Mouse (Mus musculus) cerebellum, postnatal 36 days (tissue): Measurements from ENCODE around the gene Apol9a.
"Not testable (repeated sequence)": the region's sequence is repeated elsewhere in the genome, so short reads cannot be mapped to it uniquely, and the experiment has no call there.

Experiments used
- DNase-seq, 2 experiments: peaks; one replicate each; pipeline ENCODE4 v3.0.0; 2021 to 2022; ENCODE audit warnings: mixed read lengths in 2 of 2

The Apol9a gene

DNA sequence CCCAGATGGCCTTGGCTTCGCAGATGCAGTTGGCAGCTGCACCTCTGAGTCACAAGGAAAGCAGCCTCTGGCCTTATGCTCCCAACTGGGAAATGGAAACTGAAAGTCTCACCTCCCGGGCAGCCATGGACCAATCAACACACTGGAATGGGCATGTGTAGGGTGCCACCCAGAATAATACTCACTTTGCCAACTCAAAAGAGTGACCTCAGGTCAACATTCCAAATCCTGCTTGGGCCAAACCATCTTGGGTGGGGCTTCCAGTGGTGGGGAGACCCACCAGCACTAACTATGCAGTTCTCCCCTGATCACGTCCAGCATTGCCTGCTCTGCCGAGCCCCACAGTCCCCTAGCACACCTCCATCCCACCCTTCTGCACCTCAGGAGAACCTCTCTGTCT lies at the start of gene Apol9a:
Gene Apol9a, minus strand, starts transcription at position 101 of the 400 bp plus-strand sequence.
- not testable (repeated sequence) for DNase-seq

DNA sequence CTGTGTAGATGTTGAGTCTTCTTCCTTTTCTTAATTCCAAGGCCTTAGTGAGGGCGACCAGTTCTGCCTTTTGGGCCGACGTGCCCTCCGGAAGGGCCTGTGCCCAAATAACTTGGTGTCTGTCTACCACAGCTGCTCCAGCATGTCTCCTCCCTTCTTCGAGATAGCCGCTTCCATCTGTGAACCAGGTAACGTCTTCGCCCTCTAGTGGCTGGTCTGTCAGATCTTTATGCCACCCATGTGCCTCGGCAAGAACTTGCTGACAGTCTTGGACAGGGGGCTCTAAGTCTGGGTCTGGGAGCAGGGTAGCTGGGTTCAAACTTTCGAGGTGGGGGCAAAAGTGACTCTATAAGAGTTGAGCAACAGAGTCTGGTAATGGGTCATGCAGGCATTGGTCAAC lies 39.0 kb upstream of the Apol9a start:
- DNase-seq: not testable (repeated sequence)

DNA sequence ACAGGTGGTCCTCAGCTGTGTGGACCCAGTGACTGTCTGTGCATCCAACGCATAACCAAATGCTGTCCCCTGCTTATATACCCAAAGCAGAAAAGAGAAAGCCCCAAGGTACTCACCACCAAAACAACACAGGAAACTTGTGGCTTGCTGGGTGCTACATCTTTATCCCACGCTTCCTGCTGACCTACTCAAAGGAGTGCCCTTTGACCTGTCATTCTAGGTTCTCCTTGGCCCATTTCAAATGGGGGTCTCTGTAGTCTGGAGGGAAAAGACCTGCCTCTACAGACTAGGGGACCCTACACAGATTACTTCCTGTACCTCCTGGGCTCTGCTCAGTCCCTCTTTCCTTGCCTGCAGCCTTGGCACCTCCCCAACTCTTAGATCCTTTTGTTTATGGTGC lies 36.5 kb upstream of the Apol9a start, which contains the start of gene Apol7b:
Gene Apol7b, minus strand, starts transcription at position 101 of the 400 bp plus-strand sequence.
- not testable (repeated sequence) for DNase-seq

DNA sequence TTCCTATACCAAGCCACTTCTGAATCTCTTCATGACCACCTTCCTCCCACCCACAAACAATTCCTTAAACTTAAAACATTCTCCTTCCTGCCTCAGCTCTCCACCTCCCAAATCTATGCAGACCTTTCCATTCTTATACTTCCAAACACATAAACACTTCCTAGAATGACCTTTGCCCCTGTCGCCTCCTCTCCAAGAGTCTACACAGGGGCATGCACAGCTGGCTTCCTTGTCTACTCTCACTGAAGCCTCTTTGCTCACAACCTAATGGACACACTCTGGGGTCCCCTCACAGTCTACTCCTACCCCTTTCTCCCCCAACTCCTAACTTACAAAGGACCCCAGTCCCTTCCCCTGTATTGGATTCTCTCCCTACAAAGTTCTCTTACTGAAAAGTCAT lies 34.7 kb upstream of the Apol9a start:
- DNase-seq: not testable (repeated sequence)

DNA sequence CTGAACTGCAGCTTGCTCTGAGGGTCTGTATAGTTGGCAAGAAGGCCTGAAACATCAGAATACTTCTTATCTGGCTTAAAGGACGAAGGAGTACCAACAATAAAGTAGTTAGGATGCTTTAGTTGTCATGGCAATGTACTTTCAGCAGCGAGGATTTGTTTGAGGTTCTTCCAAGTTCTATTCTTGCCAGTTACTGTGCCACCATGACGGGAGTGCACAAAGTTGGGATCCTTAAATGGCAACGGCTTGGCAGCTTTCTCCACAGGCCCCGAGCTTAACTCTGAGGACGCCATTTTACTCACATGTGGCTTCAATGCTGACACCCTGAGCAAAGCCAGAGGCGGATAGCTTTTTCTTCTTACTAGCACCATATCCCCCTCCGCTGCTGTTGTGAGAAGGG lies 33.8 kb upstream of the Apol9a start:
- DNase-seq: not testable (repeated sequence)

DNA sequence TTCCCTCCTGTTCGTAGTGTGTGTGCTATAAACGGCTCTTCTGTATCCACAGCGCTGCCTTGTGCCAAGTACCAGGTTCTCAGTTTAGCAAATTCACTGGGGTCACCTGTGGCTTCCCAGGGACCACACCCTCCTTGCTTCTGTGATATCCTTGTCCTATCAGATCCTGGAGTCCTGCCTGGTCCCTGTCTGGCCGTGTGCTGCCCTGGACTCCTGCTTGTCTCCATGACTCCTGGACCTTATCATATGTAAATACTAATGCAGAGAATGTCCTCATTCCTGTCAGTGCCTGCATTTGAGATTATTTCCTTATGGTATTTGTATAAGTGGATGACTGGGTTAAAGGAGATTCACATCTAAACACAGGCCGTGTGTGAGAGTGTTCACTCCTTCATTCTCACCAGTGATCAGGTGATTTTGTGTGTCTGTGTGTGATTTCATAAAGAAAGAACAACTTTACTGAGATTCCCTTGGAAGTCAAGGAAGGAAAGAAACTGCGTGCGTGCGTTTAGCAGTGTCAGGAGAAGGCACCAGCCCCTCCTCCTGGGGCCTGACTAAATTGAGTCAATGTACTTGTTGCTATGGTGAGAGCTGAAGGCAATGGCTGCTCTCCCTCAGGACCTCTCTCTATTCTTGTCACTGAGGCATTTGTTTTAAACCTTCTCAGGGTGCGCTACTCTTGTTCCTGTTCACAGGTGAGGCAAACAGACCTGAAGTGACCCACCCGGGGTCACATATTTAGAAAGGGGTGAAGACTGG lies 17.9 kb upstream of the Apol9a start:
- DNase-seq: not testable (repeated sequence)

DNA sequence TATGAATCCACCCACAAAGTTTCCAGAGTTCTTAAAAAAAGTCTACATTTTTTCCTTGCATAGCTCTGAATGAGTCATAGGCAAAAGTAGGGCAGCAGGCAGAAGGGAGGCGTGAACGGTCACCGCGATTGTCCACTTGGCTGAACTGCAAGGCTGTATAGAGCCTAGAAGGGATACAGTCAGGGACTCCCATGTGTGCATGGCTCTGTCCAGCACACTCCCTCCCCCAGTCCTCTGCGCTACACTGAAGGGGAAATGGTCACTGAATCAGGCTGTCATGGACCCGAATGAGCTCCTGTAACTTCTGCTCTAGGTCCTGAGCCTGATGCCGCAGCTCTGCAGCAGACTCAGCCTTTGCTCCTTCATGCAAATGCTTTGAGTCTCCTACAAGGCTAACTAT lies 12.0 kb upstream of the Apol9a start:
- not testable (repeated sequence) for DNase-seq

- DNase-seq: not testable (repeated sequence)
Measured at GRCm38 (mm10) chr15:77419657-77420056, 8.7 kb upstream of the Apol9a start.

GRCm38 (mm10) chr15:77416655-77417333 lies 5.9 kb upstream of the Apol9a start:
- not testable (repeated sequence) for DNase-seq

DNA sequence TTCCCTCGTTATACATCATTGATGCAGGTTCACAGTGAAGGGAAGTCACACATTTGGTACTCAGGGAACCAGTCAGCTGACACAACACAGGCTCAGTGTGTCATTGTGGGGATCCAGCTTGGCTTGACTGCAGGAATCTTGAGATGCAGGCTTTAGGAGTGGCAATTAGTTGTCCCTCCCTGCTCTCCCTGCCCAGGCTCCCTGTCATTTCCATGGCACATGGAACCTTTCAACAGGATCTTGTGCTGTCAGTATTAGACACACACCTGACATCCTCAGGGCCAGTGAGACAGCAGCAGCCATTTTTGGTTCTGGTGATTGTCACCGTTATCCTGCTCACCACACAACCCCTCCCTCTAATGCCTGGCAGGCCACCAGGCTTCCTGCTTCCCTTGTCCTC lies 4.7 kb upstream of the Apol9a start:
- DNase-seq: not testable (repeated sequence)

- DNase-seq: not testable (repeated sequence)
Measured at GRCm38 (mm10) chr15:77412695-77413094, 1.8 kb upstream of the Apol9a start.

DNA sequence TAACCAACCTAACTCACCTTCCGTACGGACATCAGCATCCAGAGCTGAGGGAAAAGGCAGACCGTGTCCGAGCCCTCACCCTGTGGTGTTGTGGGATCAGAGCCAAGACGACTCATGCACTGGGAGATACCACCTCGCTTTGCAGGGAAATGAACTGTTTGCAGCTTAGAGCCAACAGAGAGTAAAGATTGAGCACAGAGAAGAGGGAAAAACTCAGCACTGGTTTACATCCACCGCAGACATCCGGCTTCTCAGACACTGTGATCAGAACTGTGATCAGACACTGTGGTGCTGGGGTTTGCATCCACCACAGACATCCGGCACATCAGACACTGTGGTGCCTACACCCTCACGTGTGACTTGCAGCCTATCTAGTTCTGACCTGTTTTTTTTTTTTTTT lies 4.6 kb downstream of the Apol9a start:
- peak; percentile 22 to 33 for DNase-seq

DNA sequence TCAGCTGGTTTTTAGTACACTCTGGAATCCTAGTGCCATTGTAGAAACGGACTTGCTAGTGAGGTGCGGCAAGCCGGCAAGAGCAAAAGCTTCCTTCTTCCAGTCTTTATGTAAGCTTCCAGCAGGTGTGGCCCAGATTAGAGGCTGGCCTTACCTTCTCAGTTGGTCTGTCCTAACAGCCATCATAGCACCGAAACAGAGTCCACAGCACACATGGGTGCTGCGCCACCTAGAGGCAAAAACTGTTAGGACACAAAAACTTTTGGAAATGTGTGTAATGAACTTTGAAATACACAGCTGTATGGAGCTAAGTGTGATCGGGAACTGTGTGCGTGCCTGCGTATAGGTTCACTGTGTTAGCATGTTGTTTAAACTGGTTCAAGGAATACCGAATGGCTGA lies 11.9 kb downstream of the Apol9a start, which contains the start of gene Apol7a:
Gene Apol7a, minus strand, starts transcription at position 84 of the 400 bp plus-strand sequence.
- DNase-seq: not testable (repeated sequence)

DNA sequence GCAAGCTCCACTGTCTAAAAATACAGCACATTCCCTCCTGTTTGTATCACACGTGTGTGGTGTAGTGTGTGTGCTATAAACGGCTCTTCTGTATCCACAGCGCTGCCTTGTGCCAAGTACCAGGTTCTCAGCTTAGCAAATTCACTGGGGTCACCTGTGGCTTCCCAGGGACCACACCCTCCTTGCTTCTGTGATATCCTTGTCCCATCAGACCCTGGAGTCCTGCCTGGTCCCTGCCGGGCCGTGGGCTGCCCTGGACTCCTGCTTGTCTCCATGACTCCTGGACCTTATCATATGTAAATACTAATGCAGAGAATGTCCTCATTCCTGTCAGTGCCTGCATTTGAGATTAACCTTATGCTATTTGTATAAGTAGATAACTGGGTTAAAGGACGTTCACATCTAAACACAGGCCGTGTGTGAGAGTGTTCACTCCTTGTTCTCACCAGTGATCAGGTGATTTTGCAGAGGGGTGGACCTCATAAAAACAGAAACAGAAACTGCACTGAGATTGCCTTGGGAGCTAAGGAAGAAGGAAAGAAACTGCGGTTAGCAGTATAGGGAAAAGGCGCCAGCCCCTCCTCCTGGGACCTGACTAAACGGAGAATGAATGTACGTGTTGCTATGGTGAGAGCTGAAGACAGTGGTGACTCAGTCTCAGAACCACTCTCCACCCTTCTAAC lies 13.3 kb downstream of the Apol9a start:
- DNase-seq: not testable (repeated sequence)

DNA sequence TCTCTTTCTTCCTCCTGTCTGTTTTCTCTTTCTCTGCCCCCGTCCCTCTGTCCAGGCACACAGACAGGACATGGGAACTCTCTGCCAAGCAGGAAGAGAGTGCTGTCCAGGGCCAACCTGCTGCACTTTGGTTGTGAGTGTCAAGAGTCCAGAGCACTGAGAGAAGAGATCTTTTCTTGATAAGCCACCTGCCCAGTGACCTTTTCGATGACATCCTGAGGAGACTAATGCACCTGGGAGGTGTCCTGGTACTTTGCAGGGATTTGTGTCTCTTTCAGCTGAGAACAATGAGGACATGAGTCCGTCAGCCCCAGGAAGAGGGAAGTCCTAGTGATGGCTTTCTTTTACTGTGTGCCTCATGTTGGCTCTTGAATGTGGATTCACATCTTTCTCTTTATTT lies 17.1 kb downstream of the Apol9a start:
- not testable (repeated sequence) for DNase-seq

GRCm38 (mm10) chr15:77387462-77387861 lies 23.5 kb downstream of the Apol9a start:
- no peak for DNase-seq

- DNase-seq: peak; percentile 57 to 60
Measured at GRCm38 (mm10) chr15:77384340-77385030, 26.4 kb downstream of the Apol9a start.

- DNase-seq: no peak
Measured at GRCm38 (mm10) chr15:77382880-77383279, 28.1 kb downstream of the Apol9a start.

- no peak for DNase-seq
Measured at GRCm38 (mm10) chr15:77382271-77382850, 28.6 kb downstream of the Apol9a start.

- no peak for DNase-seq
Measured at GRCm38 (mm10) chr15:77381481-77381880, 29.5 kb downstream of the Apol9a start.

DNA sequence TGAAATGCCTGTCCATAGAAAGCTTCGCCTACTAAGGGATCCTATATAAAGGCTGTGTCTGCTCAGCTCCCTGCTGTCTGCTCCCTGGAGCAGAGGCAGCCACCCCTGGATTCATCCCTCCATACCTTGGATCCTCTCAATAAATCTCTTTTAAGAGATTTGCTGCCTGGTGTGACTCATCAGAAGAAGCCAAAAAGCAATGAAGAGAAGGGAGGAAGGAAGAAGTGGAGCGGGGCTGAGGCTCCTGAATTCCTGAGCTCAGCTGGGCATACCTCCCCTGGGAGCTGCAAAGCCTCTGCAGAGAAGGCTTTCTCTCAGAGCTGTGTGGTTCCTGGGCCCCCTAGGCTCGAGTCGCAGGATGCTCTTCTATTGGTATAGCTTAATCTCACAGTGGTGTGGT lies 31.0 kb downstream of the Apol9a start:
- DNase-seq: no peak

GRCm38 (mm10) chr15:77377419-77377818 lies 33.5 kb downstream of the Apol9a start:
- DNase-seq: no peak
